Mouse (Mus musculus): ENCODE results near the gene Ss18l1. TPM values are rescaled to one million over a fixed set of nuclear protein-coding genes. Genes with fewer than 3 reads are reported as not detected.

Ss18l1 gene
- total and polyA plus RNA-seq, 3 experiments, result 3.1 to 4.3 TPM; not detected in 1

- Histone ChIP-seq H3K9me3 (replicated peaks; ENCODE audit: insufficient read depth, low read length) (no peaks in the 10 kb centered on the region), H3K27ac (ENCODE audit: control insufficient read depth, low read depth, low read length) (no peak overlapping the region), H3K27me3 (ENCODE audit: control insufficient read depth in 1 of 2, insufficient read depth in 2 of 2, low read length in 2 of 2) (peaks cover 10 to 19% of the 10 kb centered on the region in 2 experiments), H3K4me3 (ENCODE audit: control insufficient read depth in 1 of 2, insufficient read depth in 1 of 2, low read depth in 2 of 2, low read length in 2 of 2) (no peak overlapping the region), H3K9ac (ENCODE audit: control insufficient read depth, low read depth, low read length, poor library complexity, severe bottlenecking) (no peak overlapping the region), H3K4me1 (ENCODE audit: control insufficient read depth in 1 of 2, insufficient read depth in 2 of 2, low read length in 2 of 2) (no peaks in the 10 kb centered on the region), H3K36me3 (ENCODE audit: control insufficient read depth in 1 of 2, insufficient read depth in 2 of 2, low read length in 2 of 2) (no peaks in the 10 kb centered on the region), H3K79me2 (ENCODE audit: control insufficient read depth, insufficient read depth, low read length, poor library complexity) (no peaks in the 10 kb centered on the region)
- TF ChIP-seq GATA1 (IDR thresholded peaks at IDR 0.05; ENCODE audit: low read depth, low read length) (no peak), MAX (IDR thresholded peaks at IDR 0.05; ENCODE audit: low read length) (no peak), RCOR1 (IDR thresholded peaks at IDR 0.05; ENCODE audit: low read depth, low read length) (no peak), ELF1 (IDR thresholded peaks at IDR 0.05; ENCODE audit: low read depth, low read length) (no peak), KAT2A (conservative IDR thresholded peaks at IDR 0.05; ENCODE audit: low read depth, low read length) (no peak), MXI1 (IDR thresholded peaks at IDR 0.05; ENCODE audit: low read depth, low read length) (no peak), POLR2A (IDR thresholded peaks at IDR 0.05; ENCODE audit: control insufficient read depth in 1 of 2, insufficient read depth in 1 of 2, low read depth in 1 of 2, low read length in 2 of 2, poor library complexity in 1 of 2) (no peak), UBTF (IDR thresholded peaks at IDR 0.05; ENCODE audit: borderline replicate concordance, insufficient read depth, low read depth, low read length) (no peak), ZNF384 (IDR thresholded peaks at IDR 0.05; ENCODE audit: low read depth, low read length) (no peak), EP300 (IDR thresholded peaks at IDR 0.05; ENCODE audit: low read depth in 1 of 2, low read length in 2 of 2) (no peak), TCF12 (IDR thresholded peaks at IDR 0.05; ENCODE audit: low read depth, low read length) (no peak), POLR2AphosphoS5 (IDR thresholded peaks at IDR 0.05; ENCODE audit: borderline replicate concordance, low read depth, low read length) (no peak), E2F4 (IDR thresholded peaks at IDR 0.05; ENCODE audit: borderline replicate concordance, low read depth, low read length) (no peak), RAD21 (IDR thresholded peaks at IDR 0.05; ENCODE audit: low read depth, low read length) (no peak), SIN3A (IDR thresholded peaks at IDR 0.05; ENCODE audit: low read length) (no peak), ZKSCAN1 (IDR thresholded peaks at IDR 0.05; ENCODE audit: low read depth, low read length) (no peak)
- DNase-seq (ENCODE audit: low read depth, low spot score), result no peak
Measured at GRCm38 (mm10) chr2:180017632-180018031, 24.7 kb upstream of the Ss18l1 start.

- TF ChIP-seq UBTF (IDR thresholded peaks at IDR 0.05; ENCODE audit: borderline replicate concordance, insufficient read depth, low read depth, low read length) (no peak), CHD1 (IDR thresholded peaks at IDR 0.05; ENCODE audit: low read depth, low read length) (no peak), ZNF384 (IDR thresholded peaks at IDR 0.05; ENCODE audit: low read depth, low read length) (no peak), ZC3H11A (IDR thresholded peaks at IDR 0.05; ENCODE audit: low read depth, low read length) (no peak), POLR2AphosphoS2 (IDR thresholded peaks at IDR 0.05; ENCODE audit: low read length) (no peak), MYB (IDR thresholded peaks at IDR 0.05; ENCODE audit: low read depth, low read length) (no peak), TBP (IDR thresholded peaks at IDR 0.05; ENCODE audit: low read depth, low read length) (no peak)
- no peaks in the 10 kb centered on the region for H3K79me2 ChIP-seq (ENCODE audit: control insufficient read depth, insufficient read depth, low read length, poor library complexity)
- H3K4me1 ChIP-seq (ENCODE audit: control insufficient read depth in 1 of 2, insufficient read depth in 2 of 2, low read length in 2 of 2), result no peaks in the 10 kb centered on the region
- no peak for DNase-seq (ENCODE audit: low read depth, low spot score)
- peaks cover 10 to 19% of the 10 kb centered on the region in 2 experiments for H3K27me3 ChIP-seq (ENCODE audit: control insufficient read depth in 1 of 2, insufficient read depth in 2 of 2, low read length in 2 of 2)
- H3K9me3 ChIP-seq (replicated peaks; ENCODE audit: insufficient read depth, low read length), result no peaks in the 10 kb centered on the region
- no peak overlapping the region for H3K9ac ChIP-seq (ENCODE audit: control insufficient read depth, low read depth, low read length, poor library complexity, severe bottlenecking)
- H3K36me3 ChIP-seq (ENCODE audit: control insufficient read depth in 1 of 2, insufficient read depth in 2 of 2, low read length in 2 of 2), result no peaks in the 10 kb centered on the region
- no peak overlapping the region for H3K4me3 ChIP-seq (ENCODE audit: control insufficient read depth in 1 of 2, insufficient read depth in 1 of 2, low read depth in 2 of 2, low read length in 2 of 2)
- no peak overlapping the region for H3K27ac ChIP-seq (ENCODE audit: control insufficient read depth, low read depth, low read length)
Measured at GRCm38 (mm10) chr2:180018573-180018972, 23.7 kb upstream of the Ss18l1 start.

All from MEL (cell line).